In the genomic region with DNA sequence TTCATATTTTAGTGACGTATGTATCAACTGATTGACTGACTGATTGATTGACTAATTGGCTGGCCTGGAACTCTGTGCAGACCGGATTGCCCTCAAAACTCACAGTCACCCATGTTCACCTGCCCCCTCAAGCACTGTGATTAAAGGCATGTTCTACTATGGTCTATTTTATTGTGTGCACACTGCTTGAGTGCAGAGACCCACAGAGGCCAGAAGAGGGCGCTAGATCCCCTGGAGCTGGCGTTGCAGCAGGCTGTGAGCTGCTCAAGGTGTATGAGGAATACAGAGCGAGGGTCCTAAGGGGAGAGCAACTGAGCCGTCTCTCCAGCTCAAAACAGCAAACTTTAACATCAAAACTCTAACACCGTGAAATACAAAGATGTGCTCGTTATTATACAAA, we compare ENCODE assay signal across 19 mouse cellular contexts.
DNase-seq lines count a peak whose midpoint lies in the region; ATAC-seq and TF ChIP-seq lines count a peak whose summit lies in the region.
"Had no signal": no experiment of that assay in that cellular context is flagged by ENCODE, and none has a peak within 500 bp of the region (broad histone marks: within the 10 kb centered on the region; RNA-seq: fewer than 3 reads in every experiment).

No protein-coding gene starts in this region.

- no peak for TF ChIP-seq POLR2A in lung, adult 2 months (IDR thresholded peaks at IDR 0.05; ENCODE audit: borderline replicate concordance, extremely low read depth, low read depth, low read length)
- TF ChIP-seq POLR2A in embryonic fibroblast, embryonic 13.5 days (IDR thresholded peaks at IDR 0.05; ENCODE audit: low read depth, low read length), result no peak

- ATAC-seq in heart, postnatal 0 days (ENCODE audit: insufficient read depth, low read depth), result no peak
- ATAC-seq in lung, postnatal 0 days, result no peak
- ATAC-seq in monocyte, adult 5-6 weeks (replicated peaks; ENCODE audit: insufficient number of reproducible peaks, low FRiP score, low TSS enrichment, poor library complexity, severe bottlenecking), result no peak
- ATAC-seq: inflammation-experienced regulatory T-cells, adult 6 months had no signal

- H3K9me3 ChIP-seq in heart, postnatal 0 days (replicated peaks; ENCODE audit: control insufficient read depth, low read length), result peaks cover 7% of the 10 kb centered on the region; the same call in 1 of the 2 replicates
- H3K9me3 ChIP-seq in lung, postnatal 0 days (ENCODE audit: low read length), result 0 out of 2 replicates have a peak, but pooled peaks cover 5% of the 10 kb centered on the region
- H3K9me3 ChIP-seq: embryonic facial prominence, embryonic 13.5 days; forebrain, embryonic 12.5 days; heart, embryonic 10.5 days had no signal

- no peak overlapping the region for H3K27ac ChIP-seq in heart, postnatal 0 days (ENCODE audit: low read depth)
- no peak overlapping the region for H3K27ac ChIP-seq in lung, postnatal 0 days (ENCODE audit: low read length)
- H3K27ac ChIP-seq in embryonic fibroblast, embryonic 13.5 days (ENCODE audit: insufficient read depth, low read length), result no peak overlapping the region
- H3K27ac ChIP-seq: embryonic facial prominence, embryonic 13.5 days; forebrain, embryonic 12.5 days; heart, embryonic 10.5 days; limb, embryonic 12.5 days; midbrain, embryonic 10.5 days had no signal

- no peak for DNase-seq in heart, postnatal 0 days (ENCODE audit: low spot score)
- no peak for DNase-seq in heart, adult 11 months
- DNase-seq in lung, postnatal 0 days (ENCODE audit: low spot score), result no peak
- DNase-seq in lung, adult 2 months, result no peak
- DNase-seq in ES-CJ7 (ENCODE audit: low read depth, low spot score), result peak; percentile 60
- DNase-seq in embryo, embryonic 10 days (ENCODE audit: low spot score), result no peak
- DNase-seq: adrenal gland, postnatal 25 days; cerebellum, postnatal 36 days; heart, postnatal 36 days; kidney, postnatal 36 days; lung, postnatal 10 days had no signal

- TF ChIP-seq CTCF in heart, postnatal 0 days (IDR thresholded peaks at IDR 0.05; ENCODE audit: low read depth), result peak; percentile 11; the same call in 1 of the 2 replicates
- peak; percentile 19; the same call in 1 of the 2 replicates for TF ChIP-seq CTCF in lung, postnatal 0 days (IDR thresholded peaks at IDR 0.05)
- TF ChIP-seq CTCF in lung, adult 2 months (IDR thresholded peaks at IDR 0.05; ENCODE audit: insufficient read depth, low read length), result no peak
- TF ChIP-seq CTCF in embryonic fibroblast, embryonic 13.5 days (IDR thresholded peaks at IDR 0.05; ENCODE audit: borderline replicate concordance, insufficient read depth, low read length), result 0 out of 2 replicates have a peak, but pooled peaks have one; percentile 17

- H3K4me1 ChIP-seq in heart, postnatal 0 days (ENCODE audit: control insufficient read depth, insufficient read depth), result no peaks in the 10 kb centered on the region
- H3K4me1 ChIP-seq in lung, postnatal 0 days (ENCODE audit: insufficient read depth, low read depth, low read length), result no peaks in the 10 kb centered on the region
- H3K4me1 ChIP-seq in lung, adult 2 months (ENCODE audit: control insufficient read depth, insufficient read depth, low read length), result no peaks in the 10 kb centered on the region
- 0 out of 2 replicates have a peak, but pooled peaks cover 2% of the 10 kb centered on the region for H3K4me1 ChIP-seq in embryonic fibroblast, embryonic 13.5 days (ENCODE audit: control insufficient read depth, insufficient read depth, low read length)

- no peak overlapping the region for H3K4me2 ChIP-seq in heart, postnatal 0 days (ENCODE audit: low read depth, low read length)
- no peak overlapping the region for H3K4me2 ChIP-seq in lung, postnatal 0 days (replicated peaks; ENCODE audit: low read depth, low read length)
- H3K4me2 ChIP-seq: embryonic facial prominence, embryonic 13.5 days; forebrain, embryonic 12.5 days; limb, embryonic 12.5 days had no signal

- 88% methylated on average over 8 of the region's 8 CpGs for WGBS in heart, postnatal 0 days
- 90% methylated on average over 8 of the region's 8 CpGs for whole genome bisulfite sequencing in lung, postnatal 0 days
- WGBS in lung, adult 2 months, result 92% methylated on average over 8 of the region's 8 CpGs

- no peak for TF ChIP-seq EP300 in heart, postnatal 0 days (IDR thresholded peaks at IDR 0.05; ENCODE audit: low read depth)
- no peak for TF ChIP-seq EP300 in lung, postnatal 0 days (IDR thresholded peaks at IDR 0.05)

- H3K27me3 ChIP-seq in heart, postnatal 0 days (ENCODE audit: control insufficient read depth, insufficient read depth, low read length), result no peaks in the 10 kb centered on the region
- no peaks in the 10 kb centered on the region for H3K27me3 ChIP-seq in lung, postnatal 0 days (replicated peaks; ENCODE audit: insufficient read depth, low read length)
- H3K27me3 ChIP-seq: embryonic facial prominence, embryonic 13.5 days; limb, embryonic 12.5 days had no signal

- H3K36me3 ChIP-seq in heart, postnatal 0 days (replicated peaks; ENCODE audit: control insufficient read depth, insufficient read depth, low read length), result no peaks in the 10 kb centered on the region
- H3K36me3 ChIP-seq in lung, postnatal 0 days (ENCODE audit: insufficient read depth, low read length), result no peaks in the 10 kb centered on the region
- H3K36me3 ChIP-seq: embryonic facial prominence, embryonic 13.5 days; forebrain, embryonic 12.5 days; heart, embryonic 10.5 days; limb, embryonic 12.5 days; midbrain, embryonic 10.5 days had no signal

- no peak overlapping the region for H3K9ac ChIP-seq in heart, postnatal 0 days (replicated peaks; ENCODE audit: low read depth, low read length)
- no peak overlapping the region for H3K9ac ChIP-seq in lung, postnatal 0 days (replicated peaks; ENCODE audit: low read depth)
- H3K9ac ChIP-seq: embryonic facial prominence, embryonic 13.5 days; forebrain, embryonic 12.5 days; limb, embryonic 12.5 days had no signal

- H3K4me3 ChIP-seq in heart, postnatal 0 days (ENCODE audit: low read depth, low read length), result no peak overlapping the region
- no peak overlapping the region for H3K4me3 ChIP-seq in lung, postnatal 0 days (ENCODE audit: low read depth, low read length)
- H3K4me3 ChIP-seq in lung, adult 2 months (replicated peaks; ENCODE audit: extremely low read depth, low read depth, low read length), result no peak overlapping the region
- H3K4me3 ChIP-seq in embryonic fibroblast, embryonic 13.5 days (ENCODE audit: insufficient read depth, low read length), result no peak overlapping the region
- H3K4me3 ChIP-seq: embryonic facial prominence, embryonic 13.5 days; forebrain, embryonic 12.5 days; heart, embryonic 10.5 days; limb, embryonic 12.5 days; midbrain, embryonic 10.5 days had no signal
